In genomic region chr17:73962628-73963043, GRCm38 (mm10) we compare ENCODE assay signal across 10 mouse cellular contexts. TPM values are rescaled to one million over a fixed set of nuclear protein-coding genes. Genes with fewer than 3 reads are reported as not detected.
A peak's percentile ranks its signal among the peaks of the same experiment; 100 is the strongest.
DNase-seq lines count a peak whose midpoint lies in the region; ATAC-seq and TF ChIP-seq lines count a peak whose summit lies in the region.
"Had no signal": no experiment of that assay in that cellular context is flagged by ENCODE, and none has a peak within 500 bp of the region (broad histone marks: within the 10 kb centered on the region; RNA-seq: fewer than 3 reads in every experiment).

No protein-coding gene starts in this region.

- H3K27me3 ChIP-seq in embryonic facial prominence, embryonic 14.5 days (replicated peaks; ENCODE audit: control insufficient read depth, insufficient read depth, low read length), result no peaks in the 10 kb centered on the region
- H3K27me3 ChIP-seq in lung, embryonic 15.5 days, result no peaks in the 10 kb centered on the region
- H3K27me3 ChIP-seq in midbrain, postnatal 0 days (ENCODE audit: insufficient read depth, low read length), result no peaks in the 10 kb centered on the region
- H3K27me3 ChIP-seq: CH12.LX; liver, embryonic 13.5 days had no signal

- H3K9me3 ChIP-seq in embryonic facial prominence, embryonic 14.5 days (ENCODE audit: control insufficient read depth, low read length), result no peaks in the 10 kb centered on the region
- H3K9me3 ChIP-seq in lung, embryonic 15.5 days, result no peaks in the 10 kb centered on the region
- no peaks in the 10 kb centered on the region for H3K9me3 ChIP-seq in midbrain, postnatal 0 days (ENCODE audit: low read length)
- H3K9me3 ChIP-seq: liver, embryonic 13.5 days had no signal

- no peak for ATAC-seq in embryonic facial prominence, embryonic 14.5 days (ENCODE audit: low read depth)
- peak; percentile 49; the same call in 1 of the 2 replicates for ATAC-seq in lung, embryonic 15.5 days (ENCODE audit: borderline replicate concordance, extremely low read depth, low FRiP score, low TSS enrichment)
- no peak for ATAC-seq in midbrain, postnatal 0 days (ENCODE audit: low FRiP score)

- WGBS in embryonic facial prominence, embryonic 14.5 days, result 40% methylated on average over 2 of the region's 2 CpGs
- WGBS in lung, embryonic 15.5 days, result 26% methylated on average over 2 of the region's 2 CpGs
- 29% methylated on average over 2 of the region's 2 CpGs for whole genome bisulfite sequencing in midbrain, postnatal 0 days

- DNase-seq in heart, adult 18-20 months, result peak; percentile 79 to 92
- DNase-seq in heart, postnatal 4 days, result no peak
- DNase-seq in embryonic facial prominence, embryonic 14.5 days (ENCODE audit: low spot score), result peak; percentile 68
- DNase-seq in heart, postnatal 10 days, result peak; percentile 45 to 46
- no peak for DNase-seq in layer of hippocampus, adult 11-12 months (ENCODE audit: low spot score)
- DNase-seq in midbrain, postnatal 0 days (ENCODE audit: low spot score), result no peak
- no peak for DNase-seq in ovary, adult 18-20 months (ENCODE audit: low spot score)
- DNase-seq: liver, embryonic 13.5 days had no signal

- TF ChIP-seq CTCF in midbrain, postnatal 0 days (IDR thresholded peaks at IDR 0.05), result no peak

- H3K27ac ChIP-seq in embryonic facial prominence, embryonic 14.5 days (replicated peaks; ENCODE audit: low read depth, low read length), result peak overlapping the region; percentile 30
- peak overlapping the region; percentile 64; the same call in 1 of the 2 replicates for H3K27ac ChIP-seq in lung, embryonic 15.5 days
- H3K27ac ChIP-seq in midbrain, postnatal 0 days (ENCODE audit: low read depth, low read length), result no peak overlapping the region
- H3K27ac ChIP-seq: liver, embryonic 13.5 days had no signal

- no peaks in the 10 kb centered on the region for H3K36me3 ChIP-seq in embryonic facial prominence, embryonic 14.5 days (ENCODE audit: control insufficient read depth, insufficient read depth, low read length)
- H3K36me3 ChIP-seq in lung, embryonic 15.5 days, result no peaks in the 10 kb centered on the region
- no peaks in the 10 kb centered on the region for H3K36me3 ChIP-seq in midbrain, postnatal 0 days (ENCODE audit: insufficient read depth, low read length)
- H3K36me3 ChIP-seq: liver, embryonic 13.5 days had no signal

- H3K4me2 ChIP-seq in embryonic facial prominence, embryonic 14.5 days (ENCODE audit: low read depth, low read length), result no peak overlapping the region
- no peak overlapping the region for H3K4me2 ChIP-seq in lung, embryonic 15.5 days
- no peak overlapping the region for H3K4me2 ChIP-seq in midbrain, postnatal 0 days (ENCODE audit: low read depth, low read length, poor library complexity, severe bottlenecking)
- H3K4me2 ChIP-seq: liver, embryonic 13.5 days had no signal

- intact Hi-C loops in heart, postnatal 10 days (cut with DNase I), result no loop called here

- peaks cover 4% of the 10 kb centered on the region; the same call in 1 of the 2 replicates for H3K4me1 ChIP-seq in embryonic facial prominence, embryonic 14.5 days (ENCODE audit: control insufficient read depth, insufficient read depth, low read length)
- peaks cover 8% of the 10 kb centered on the region for H3K4me1 ChIP-seq in lung, embryonic 15.5 days
- H3K4me1 ChIP-seq in midbrain, postnatal 0 days (ENCODE audit: insufficient read depth, low read length), result no peaks in the 10 kb centered on the region
- H3K4me1 ChIP-seq: liver, embryonic 13.5 days had no signal

- no peak overlapping the region for H3K4me3 ChIP-seq in embryonic facial prominence, embryonic 14.5 days (ENCODE audit: low read depth, low read length)
- H3K4me3 ChIP-seq in lung, embryonic 15.5 days, result no peak overlapping the region
- H3K4me3 ChIP-seq in midbrain, postnatal 0 days (ENCODE audit: low read depth, low read length), result no peak overlapping the region
- H3K4me3 ChIP-seq: liver, embryonic 13.5 days had no signal

- no peak overlapping the region for H3K9ac ChIP-seq in embryonic facial prominence, embryonic 14.5 days (ENCODE audit: low read depth, low read length)
- H3K9ac ChIP-seq in lung, embryonic 15.5 days, result no peak overlapping the region
- H3K9ac ChIP-seq in midbrain, postnatal 0 days (replicated peaks; ENCODE audit: low read length, poor library complexity, severe bottlenecking), result no peak overlapping the region
- H3K9ac ChIP-seq: liver, embryonic 13.5 days had no signal

RNA-seq across cellular contexts. Expression of gene Xdh, which starts 12.6 kb away (rescaled TPM):
- 100 to 1,000 TPM; 131 to 165 TPM for total RNA-seq in heart, adult 18-20 months (2021)
- 1 to 10 TPM; 3.7 to 4.6 TPM for total RNA-seq in heart, postnatal 4 days (2021)
- 2.5 TPM in 2 replicates for polyA plus RNA-seq in embryonic facial prominence, embryonic 14.5 days (2014; fragmentation: Nextera tagmentation; extraction: Ambion mirVana)
- 10 to 100 TPM in 1 of 2 experiments, 1 to 10 TPM in 1; 7.3 to 18.2 TPM for total RNA-seq in heart, postnatal 10 days (2021)
- polyA plus RNA-seq in lung, embryonic 15.5 days (2015; fragmentation: Nextera tagmentation; extraction: Ambion mirVana), result 4.1 and 6.0 TPM in 2 replicates
- 0.14 and 0.55 TPM in 2 replicates for total RNA-seq in midbrain, postnatal 0 days (2014; rRNA removed)
- 0.38 and 0.59 TPM in 2 replicates for polyA plus RNA-seq in midbrain, postnatal 0 days (2015; fragmentation: Nextera tagmentation; extraction: Ambion mirVana)

Comparison
In these comparisons a context has a peak if more than half of its experiments do, and no peak if none do; other contexts are left out.
1. DNase-seq: peak in heart, adult 18-20 months (2 of 2), embryonic facial prominence, embryonic 14.5 days (single experiment) and heart, postnatal 10 days (2 of 2); none in heart, postnatal 4 days (single experiment), layer of hippocampus, adult 11-12 months (single experiment), midbrain, postnatal 0 days (single experiment) and ovary, adult 18-20 months (single experiment).
2. RNA of gene Xdh, which starts 12.6 kb away (total RNA-seq): 131 to 165 TPM in heart, adult 18-20 months; 7.3 to 18.2 TPM in heart, postnatal 10 days, 3.7 to 4.6 TPM in heart, postnatal 4 days and 0.14 to 0.55 TPM in midbrain, postnatal 0 days; every median in the first group is over 4 times any median in the second.